Mouse (Mus musculus): Measurements from ENCODE around the gene Ckap2.

Ckap2 gene

DNA sequence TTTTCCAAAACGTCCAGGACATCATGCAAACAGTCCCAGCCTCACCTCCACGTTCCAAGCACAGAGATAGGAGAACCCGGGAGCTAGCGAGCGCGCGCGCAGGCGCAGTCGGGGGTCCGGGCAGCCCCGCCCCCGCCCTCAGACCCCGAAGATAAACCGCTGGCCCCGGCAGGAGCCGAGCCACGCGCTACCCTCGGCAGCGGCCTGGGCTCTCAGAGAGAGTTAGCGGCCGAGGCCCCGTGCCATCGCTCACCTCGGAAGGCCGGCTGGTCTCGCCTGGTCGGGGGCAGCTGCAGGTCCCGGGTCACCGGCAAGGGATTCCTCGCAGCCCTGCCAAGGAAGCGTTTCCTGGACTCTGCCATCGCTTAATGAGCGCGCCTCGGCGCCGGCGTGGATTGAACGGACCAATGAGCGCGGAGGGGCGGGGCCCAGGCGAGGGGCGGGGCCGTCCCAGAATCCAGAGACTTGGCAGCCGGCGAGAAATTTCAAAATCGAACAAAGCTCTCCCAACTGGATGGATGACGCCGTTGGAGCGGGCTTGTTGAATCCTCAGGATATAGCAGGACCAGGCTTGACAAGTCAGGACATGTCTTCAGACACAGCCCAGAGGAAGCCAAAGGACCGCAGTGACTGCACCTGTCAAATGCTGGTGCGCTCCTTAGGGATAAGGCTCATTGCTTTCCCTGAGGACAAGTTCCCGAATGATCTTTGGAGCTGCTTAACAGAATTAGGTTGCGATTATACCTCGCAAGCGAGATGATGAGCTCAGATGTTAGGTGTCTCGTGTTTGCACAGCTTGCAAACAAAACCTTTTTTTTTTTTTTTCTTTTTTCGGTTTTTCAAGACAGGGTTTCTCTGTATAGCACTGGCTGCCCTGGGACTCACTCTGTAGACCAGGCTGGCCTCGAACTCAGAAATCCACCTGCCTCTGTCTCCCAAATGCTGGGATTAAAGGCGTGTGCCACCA lies at the start of gene Ckap2:
TSS of gene Ckap2 (minus strand) at position 389 of the 967 bp plus-strand sequence.
- DNase-seq: peak; percentile 75 to 80

DNA sequence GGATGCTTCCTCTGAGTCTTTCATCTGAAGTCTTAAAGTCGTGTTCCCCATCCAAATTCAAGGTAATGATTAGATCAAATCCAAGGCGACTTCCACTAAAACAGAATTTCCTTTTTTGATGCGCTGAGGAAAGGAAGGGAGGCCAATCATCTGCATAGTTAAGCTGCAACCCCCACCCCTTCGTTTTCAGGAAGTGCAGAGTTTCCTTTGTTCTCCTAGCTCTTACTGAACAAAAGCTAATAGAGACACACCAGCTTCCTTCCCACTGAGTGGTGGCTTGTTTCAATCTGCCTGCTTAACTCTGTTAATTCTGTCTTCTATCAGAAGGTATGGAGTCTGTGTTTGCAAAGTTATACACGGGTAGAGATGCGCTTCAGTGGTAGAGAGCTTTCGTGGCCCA lies 43.0 kb upstream of the Ckap2 start:
- peak; percentile 2 to 5 for DNase-seq

DNA sequence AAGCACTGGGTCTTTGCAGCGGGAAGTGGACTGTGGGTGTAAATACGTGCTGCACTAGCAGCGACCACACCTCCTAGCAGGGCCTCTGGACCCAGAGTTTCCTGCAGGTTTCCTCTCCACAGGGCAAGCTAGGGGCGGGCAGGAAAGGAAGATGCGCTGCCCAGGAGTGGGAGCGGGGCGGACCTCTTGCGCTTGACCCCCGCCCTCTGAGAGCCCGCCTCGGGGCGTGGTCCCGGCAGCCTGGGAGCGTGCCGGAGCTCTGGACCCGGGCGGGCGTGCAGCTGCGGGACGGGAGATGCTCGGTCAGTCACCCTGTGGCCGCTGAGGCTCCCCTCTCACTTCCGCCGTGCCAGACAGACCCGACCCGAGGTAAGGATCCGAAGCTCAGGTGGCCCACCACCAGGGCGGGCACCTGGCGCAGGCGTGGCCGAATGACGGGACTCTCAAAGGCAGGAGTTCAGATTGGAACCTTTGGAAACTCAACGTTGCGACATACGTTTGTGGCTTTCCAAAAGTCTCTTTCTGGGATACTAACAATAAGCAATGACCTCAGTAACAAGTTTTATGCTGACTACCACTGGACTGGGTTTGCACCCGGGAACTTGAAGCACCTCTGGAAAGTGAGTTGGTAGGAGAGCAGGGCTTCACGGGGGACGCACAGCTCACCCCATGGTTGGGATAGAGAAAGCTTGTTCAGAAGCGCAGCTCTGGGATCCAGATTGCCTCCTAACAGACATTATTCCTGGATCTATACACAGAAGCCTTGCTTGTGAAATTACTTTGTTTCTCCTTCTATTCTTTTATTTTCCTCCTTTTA lies 41.6 kb upstream of the Ckap2 start, which contains the start of gene Thsd1:
TSS of gene Thsd1 (plus strand) at position 253 of the 817 bp plus-strand sequence.
- peak; percentile 12 to 19 for DNase-seq

DNA sequence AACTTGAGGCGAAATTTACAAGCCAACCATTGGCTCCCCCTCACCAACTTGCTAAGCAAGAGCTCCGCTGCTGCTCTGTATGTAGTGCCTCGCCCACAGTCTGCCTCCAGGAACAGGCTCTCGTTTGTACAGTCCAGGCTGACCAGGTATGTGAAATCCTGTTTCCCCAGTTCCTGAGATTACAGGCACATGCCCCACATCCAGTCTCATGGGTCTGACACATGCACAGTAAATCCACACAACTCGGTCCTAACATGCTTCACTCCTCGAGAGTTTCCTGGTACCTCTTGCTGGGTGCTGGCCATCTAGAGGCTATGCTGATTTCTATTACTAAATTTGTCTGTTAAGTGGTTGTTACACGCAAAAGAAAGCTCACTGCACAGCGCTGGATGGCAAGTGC lies 40.7 kb upstream of the Ckap2 start:
- DNase-seq: no peak

DNA sequence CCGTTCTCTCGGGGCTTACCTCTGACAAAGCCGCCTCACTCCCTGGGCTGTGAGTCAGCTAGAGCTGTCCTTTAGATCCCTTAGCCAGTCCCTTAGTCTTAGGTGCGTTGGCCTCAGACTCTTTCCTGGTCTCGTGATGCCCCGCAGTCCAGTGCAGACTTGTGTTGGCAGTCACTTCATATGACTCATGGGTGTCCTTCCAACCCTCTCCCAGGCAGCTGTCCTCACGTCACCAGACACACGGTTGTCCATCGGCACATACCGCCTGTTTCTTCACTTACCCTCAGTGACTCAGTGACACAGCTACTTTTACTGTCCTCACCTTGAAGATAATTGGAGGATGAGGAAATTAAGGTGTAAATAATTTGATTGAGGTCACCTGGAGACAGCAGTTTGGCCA lies 29.2 kb upstream of the Ckap2 start:
- no peak for DNase-seq

DNA sequence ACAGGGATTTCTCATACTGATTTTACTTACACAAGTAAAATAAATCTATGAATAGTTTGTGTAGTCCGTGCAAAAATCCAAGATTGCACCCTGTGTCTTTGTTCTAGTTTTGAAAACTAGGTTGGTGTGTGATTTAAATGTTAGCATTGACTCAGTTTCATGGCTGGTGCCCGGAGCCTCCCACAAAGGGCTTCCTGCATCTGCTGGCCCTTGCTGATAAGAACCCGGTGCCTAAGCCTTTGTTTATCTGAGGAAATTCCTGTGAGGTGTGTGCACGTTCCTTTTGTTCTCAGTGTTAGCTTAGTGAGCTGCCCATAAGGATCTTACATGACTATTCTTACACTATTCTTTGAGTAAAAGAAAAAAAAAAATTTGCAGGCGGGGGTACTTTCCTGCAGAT lies 23.4 kb upstream of the Ckap2 start:
- DNase-seq: no peak

DNA sequence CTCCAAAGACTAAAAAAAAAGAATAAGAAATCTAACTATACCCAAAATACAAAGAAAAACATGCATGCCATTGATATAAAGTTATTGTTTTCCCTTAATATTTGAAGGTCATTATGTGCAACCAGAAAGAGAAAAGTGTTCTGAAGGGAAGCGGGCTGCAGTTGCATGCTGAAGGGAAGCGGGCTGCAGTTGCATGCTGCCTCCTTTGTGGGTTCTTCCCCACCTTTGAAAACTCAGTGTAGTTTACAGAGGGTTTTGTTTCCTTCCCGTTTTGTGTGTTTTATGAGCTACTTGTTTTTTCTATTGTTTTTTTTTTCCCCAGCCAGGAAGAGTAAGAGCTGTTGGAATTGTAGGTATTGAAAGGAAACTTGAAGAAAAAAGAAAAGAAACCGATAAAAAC lies 21.9 kb upstream of the Ckap2 start:
- no peak for DNase-seq

DNA sequence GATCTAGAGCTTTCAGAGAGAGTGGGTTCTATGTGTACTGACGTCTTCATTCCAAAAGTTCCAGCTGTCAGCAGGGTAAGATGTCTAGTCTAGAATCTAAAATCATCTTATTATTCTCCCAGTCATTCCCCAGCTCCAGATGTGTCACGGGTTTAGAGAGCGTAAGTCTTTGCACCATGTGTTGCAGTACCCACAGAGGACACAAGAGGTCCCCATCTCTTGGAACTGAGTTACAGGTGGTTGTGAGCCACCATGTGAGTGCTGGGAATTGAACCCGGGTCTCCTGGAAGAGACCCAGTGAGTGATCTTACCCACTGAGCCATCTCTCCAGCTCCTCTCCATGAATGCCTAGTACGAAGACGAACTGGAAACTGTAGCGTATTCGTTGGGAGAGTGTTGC lies 13.9 kb upstream of the Ckap2 start:
- peak; percentile 10 to 14 for DNase-seq

DNA sequence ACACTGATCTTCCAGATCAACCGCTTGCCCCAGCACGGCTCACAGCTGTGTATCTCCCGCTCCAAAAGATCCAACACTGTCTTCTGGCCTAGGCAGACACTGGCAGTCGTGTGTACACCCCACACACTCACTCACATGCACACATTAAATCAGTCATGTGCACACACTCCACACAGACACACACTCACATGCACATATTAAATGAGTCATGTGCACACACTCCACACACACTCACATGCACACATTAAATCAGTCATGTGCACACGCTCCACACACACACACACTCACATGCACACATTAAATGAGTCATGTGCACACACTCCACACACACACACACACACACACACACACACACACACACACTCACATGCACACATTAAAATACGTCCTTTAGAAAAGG lies 12.3 kb upstream of the Ckap2 start:
- no peak for DNase-seq

DNA sequence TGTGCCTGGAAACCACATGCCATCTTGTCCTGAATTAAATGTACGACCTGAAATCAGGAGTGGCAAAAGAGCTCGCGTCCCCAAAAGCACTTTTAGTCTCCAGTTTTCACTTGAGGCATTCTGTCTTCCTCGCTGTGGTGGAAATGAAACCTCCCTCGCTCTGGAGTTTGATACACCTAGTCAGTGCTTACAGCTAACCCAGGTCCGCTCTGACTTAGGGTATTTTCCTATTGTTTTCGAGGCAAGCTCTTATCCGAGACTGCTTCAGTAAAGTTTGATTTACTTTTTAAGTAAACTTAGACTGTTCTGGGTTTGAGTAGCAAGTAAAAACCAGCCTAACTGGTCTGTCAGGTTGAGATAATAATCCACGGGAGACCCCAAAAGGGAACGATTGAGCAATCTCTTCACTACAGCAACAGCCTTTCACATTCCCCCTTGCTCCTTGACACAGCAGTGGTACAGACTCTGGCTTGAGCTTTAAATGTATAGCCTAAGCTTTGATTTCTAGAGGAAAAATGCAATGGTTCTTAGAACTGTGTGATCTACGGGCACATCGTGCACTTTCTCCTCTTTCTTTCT lies 7.9 kb upstream of the Ckap2 start:
- no peak for DNase-seq

DNA sequence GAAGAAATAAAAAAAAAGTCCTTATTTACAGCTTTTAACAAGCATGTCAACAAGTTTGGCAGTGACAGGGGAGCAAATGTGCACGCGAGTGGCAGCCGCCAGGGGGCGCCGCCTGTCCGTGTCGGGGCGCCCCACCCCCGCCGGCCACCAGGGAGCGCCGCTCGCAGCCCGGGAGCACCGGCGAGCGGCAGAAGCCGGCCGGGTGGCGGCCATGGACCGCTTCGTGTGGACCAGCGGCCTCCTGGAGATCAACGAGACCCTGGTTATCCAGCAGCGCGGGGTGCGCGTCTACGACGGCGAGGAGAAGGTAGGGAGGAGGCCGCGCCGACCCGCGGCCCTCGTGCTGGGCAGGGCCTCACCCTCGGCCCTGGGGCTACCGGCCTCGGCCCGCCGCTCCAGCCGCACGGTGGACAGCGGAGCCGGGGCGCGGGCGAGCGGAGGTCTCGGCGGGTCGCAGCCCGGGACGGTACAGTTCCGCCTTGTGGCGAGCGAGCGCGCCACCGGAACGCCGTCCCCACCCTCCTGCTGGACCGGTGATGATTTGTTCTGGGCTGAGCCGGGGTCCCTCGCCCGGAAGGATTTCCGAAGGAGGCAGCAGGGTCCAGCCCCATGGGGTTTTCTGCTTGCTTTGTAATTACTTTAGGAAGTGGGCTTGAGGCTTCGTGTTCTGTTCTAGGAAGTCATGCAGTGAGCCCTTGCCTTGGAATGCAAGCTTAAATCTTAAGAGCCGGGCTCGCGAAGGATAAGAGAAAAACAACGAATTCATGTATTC lies 7.2 kb upstream of the Ckap2 start, which contains the start of gene Vps36:
TSS of gene Vps36 (plus strand) at position 150 of the 772 bp plus-strand sequence.
- DNase-seq: peak; percentile 95 to 97

DNA sequence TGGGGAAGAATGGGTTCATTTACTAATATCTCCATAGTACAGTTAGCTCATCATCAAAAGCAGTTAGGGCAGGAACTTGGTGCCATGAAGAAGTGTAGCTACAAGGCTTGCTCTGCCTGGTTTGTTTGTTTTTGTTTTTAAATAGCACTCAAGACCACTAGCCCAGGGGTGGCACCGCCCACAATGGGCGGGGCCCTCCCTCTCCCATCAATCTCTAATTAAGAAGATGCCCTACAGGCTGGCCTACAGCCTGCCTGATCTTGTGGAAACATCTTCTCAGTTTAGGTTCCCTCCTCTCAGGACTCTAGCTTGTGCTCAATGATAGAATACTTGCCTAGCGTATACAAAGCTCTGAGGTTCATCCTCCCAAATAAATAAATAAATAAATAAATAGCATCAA lies 735 bp downstream of the Ckap2 start:
- DNase-seq: peak; percentile 47 to 50

DNA sequence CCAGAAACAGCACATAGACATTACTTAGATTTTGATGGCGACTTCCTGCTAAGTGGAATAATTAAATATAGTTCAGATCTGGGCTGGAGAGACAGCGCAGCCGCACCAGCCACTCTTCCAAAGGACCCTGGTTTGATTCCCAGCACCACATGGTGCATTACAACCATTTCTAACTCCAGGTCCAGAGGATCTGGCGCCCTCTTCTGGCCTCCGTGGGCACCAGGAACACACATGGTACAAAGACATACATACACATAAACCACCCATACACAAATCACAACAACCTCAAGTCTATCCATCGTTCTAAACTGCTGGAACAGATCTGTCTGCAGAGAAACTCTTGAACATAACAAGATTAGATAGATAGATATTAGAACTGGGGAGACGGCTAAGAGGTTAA lies 9.7 kb downstream of the Ckap2 start:
- DNase-seq: no peak

DNA sequence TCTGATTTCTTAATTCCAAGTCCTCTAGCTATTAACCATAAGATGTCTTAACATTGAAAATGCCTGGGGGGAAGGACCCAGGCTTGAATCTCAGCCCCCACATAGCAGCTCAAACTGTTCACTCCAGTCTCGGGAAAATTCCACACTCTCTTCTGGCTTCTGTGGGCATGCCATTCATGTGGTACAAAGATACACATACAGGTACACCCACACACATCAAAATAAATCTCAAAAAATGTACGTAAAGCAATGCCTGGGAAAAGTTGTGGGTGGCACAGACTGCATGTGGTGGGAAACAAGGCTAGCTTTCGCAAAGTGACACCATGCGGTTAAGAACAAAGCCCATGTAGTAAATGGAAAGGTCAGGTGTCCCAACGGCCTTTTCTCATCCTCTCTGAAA lies 16.5 kb downstream of the Ckap2 start:
- DNase-seq: no peak

DNA sequence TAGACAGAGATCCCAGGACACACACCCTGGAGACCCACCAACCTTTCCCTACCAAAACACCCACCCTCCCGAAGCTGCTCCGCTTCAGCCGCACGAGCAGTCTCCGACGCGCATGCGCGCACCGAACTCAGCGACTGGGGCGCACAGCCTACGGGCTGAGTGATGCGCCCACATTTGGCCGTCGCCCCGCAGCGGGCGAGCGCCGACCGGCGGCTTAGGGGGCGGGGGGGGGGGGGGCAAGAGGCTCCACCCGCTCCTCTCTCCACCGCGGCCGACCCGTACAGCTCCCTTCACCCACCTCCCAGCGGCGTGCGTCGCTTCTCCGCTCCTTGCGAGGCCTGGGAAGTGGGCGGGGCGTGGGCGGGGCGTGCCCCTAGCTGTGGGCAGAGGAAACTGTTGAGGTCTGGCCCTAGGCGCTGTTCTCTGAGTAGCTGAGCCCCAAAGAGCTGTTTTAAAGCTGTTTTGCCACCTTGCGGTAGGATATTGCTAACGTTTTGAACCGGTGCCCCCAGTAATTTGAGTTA lies 19.5 kb downstream of the Ckap2 start, which contains the start of gene Nek3:
TSS of gene Nek3 (minus strand) at position 356 of the 524 bp plus-strand sequence.
- DNase-seq: peak; percentile 78 to 80

DNA sequence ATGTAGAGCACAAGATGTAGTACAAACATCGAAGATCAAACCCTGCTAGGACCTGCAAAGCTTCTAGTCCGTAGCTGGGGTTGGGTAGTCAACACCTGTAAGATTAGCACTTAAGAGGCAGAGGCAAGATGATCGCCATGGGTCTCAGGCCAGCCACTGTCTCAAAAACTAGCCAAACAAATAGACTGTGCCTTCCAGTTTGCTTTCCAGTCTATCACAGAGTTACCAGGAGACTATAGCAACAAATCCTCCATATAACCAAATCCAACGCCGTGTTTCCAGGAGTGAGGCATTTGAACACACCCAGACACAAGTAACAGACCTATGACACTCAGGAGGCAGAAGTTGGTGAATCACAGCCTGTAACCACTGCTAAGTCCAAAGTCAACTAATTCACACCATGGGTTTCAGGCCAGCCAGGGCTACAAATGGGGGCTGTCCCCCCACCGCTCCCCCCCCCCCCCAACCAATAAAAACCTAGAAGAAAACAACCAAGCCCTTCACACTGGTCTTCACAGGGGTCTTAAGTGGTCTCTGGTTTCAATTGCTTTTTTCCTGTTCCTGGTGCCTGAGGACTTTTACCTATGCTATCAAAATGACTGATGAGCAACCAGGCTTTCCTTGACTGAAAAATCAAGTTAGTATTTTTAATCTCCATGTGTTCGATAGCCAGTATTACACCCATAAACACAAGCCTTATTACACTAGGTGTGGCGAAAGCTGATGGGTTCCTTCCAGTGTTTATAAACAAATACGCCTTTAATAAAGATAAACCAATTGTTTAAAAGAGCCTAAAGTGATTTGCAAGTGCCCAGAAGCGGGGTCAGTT lies 20.2 kb downstream of the Ckap2 start:
- DNase-seq: no peak

DNA sequence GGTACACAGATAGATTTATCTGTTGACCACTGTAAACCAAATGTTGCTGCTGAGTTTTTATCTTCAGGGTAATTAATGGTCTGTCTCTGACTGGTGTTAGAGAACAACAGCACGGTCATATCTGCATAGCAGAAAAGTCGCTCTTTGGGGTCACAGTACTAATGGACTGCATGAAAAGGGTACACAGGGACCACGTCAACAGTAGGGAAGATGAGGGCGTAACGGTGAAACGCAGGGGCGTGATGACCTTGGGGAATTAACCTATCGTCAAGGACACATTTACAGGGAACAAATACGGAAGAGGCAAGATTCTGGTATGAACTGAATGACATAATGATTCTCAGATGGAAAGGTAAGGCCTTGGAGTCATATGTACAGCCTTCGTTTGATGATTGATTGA lies 21.2 kb downstream of the Ckap2 start:
- DNase-seq: no peak

DNA sequence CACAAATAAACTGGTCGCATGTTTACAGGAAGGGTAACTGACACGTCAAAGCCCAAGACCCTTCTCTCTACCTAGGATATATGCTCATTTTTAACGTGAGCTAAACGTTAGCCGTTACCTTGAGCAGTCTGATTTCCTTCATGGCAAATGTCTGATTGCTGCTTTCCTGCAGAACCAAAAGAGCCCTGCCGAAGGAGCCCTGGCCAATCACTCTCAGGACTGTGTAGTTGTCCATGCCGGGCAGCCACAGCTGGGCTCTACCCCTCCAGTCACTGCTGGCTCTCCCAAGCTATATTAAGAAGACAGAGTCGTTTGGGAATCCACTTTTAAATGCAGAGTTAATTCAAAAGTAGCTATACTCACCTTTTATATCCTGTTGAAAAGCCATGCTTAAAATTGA lies 23.4 kb downstream of the Ckap2 start:
- no peak for DNase-seq

DNA sequence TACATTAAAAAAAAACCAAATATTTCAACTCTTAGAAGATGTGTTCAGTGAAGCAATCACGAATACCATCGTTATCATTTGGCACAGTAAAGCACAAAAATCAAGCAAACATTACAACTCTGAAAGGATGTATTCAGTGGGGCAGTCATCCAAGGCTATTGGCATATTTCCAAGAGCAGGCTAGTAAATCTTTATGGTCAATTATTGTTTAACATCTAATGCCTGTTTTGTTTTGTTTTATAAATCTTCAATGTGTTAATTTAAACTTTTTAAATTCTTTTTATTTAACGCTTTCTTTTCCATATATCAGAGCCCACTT lies 35.3 kb downstream of the Ckap2 start:
- no peak for DNase-seq

DNA sequence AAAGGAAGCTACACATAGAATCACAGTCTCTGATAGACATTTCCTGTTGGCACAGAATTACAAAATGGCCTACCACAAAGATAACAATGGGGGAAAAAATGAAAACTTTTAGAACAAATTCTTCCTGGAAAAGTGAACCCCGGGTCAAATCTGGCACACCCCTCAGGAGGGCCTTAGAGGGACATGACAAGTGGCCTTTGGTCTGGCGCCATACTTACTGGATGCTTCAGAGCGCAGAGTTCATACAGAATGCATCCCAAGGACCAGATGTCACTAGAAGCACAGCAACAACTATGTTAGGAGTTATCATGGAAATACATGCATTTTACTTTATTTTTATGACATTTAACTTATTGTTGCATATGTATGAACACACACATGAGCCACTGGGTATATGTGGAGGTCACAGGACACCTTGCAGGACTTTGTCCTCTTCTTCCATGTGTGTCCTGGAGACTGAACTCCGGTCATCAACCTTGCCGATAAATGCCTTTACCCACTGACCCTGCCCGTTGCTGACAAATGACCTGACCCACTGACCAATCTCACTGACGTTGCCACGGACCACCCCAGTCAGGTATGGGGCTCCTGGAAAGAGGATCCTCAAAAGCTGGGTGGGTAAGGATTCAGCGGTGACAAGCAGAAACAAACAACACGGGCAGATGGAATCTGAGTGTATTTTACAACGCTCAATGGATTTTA lies 35.8 kb downstream of the Ckap2 start:
- no peak for DNase-seq

DNA sequence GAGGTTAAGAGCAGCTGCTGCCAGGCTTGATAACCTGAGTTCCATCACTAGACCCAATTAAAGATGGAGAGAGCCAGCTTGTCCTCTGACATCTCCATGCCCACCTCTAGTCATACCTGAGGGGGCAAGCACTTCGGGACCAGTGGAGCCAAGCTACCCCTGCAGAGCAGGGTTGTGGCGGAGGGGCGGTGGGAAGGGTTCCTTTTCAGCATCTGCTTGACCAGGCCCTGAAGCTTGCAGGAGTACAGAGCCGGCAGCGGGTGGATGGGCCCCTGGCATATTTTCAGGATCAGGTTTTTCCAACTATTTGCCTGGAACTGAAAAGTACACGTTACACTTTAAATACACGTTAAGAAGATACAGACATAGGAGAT lies 37.3 kb downstream of the Ckap2 start:
- DNase-seq: no peak

Measured in B cell, adult 2 months (primary cell).